Comparison of ENCODE assay signal across 29 mouse cellular contexts in genomic region chr9:16307789-16308188, GRCm38 (mm10).
"Had no signal": no experiment of that assay in that cellular context is flagged by ENCODE, and none has a peak within 500 bp of the region (broad histone marks: within the 10 kb centered on the region; RNA-seq: fewer than 3 reads in every experiment).

No protein-coding gene starts in this region.

- H3K4me3 ChIP-seq: heart, embryonic 10.5 days; heart, embryonic 12.5 days; heart, embryonic 13.5 days; heart, embryonic 15.5 days; hindbrain, embryonic 10.5 days; hindbrain, embryonic 12.5 days; hindbrain, embryonic 13.5 days; hindbrain, embryonic 15.5 days; intestine, embryonic 15.5 days; kidney, embryonic 15.5 days; layer of hippocampus, adult 2 months; left cerebral cortex, adult 2 months had no signal

- DNase-seq: heart, postnatal 10 days; heart, postnatal 36 days; heart, postnatal 4 days; kidney, adult 11 months; kidney, adult 18-20 months; kidney, adult 2 months; kidney, adult 8-10 months; kidney, adult 9 months; kidney, postnatal 10 days; kidney, postnatal 14 days; kidney, postnatal 25 days; kidney, postnatal 36 days; layer of hippocampus, adult 9-11 months; layer of hippocampus, postnatal 36 days had no signal

- H3K27ac ChIP-seq: heart, embryonic 10.5 days; heart, embryonic 13.5 days; heart, embryonic 15.5 days; hindbrain, embryonic 10.5 days; hindbrain, embryonic 12.5 days; hindbrain, embryonic 13.5 days; hindbrain, embryonic 14.5 days; hindbrain, embryonic 15.5 days; hindbrain, postnatal 0 days; intestine, embryonic 15.5 days; kidney, embryonic 15.5 days; kidney, postnatal 0 days; layer of hippocampus, adult 2 months had no signal

- H3K36me3 ChIP-seq: heart, embryonic 10.5 days; heart, embryonic 12.5 days; heart, embryonic 13.5 days; heart, embryonic 15.5 days; hindbrain, embryonic 10.5 days; hindbrain, embryonic 12.5 days; hindbrain, embryonic 13.5 days; hindbrain, embryonic 15.5 days; intestine, embryonic 15.5 days; kidney, embryonic 15.5 days had no signal
